Mouse (Mus musculus) MEL (cell line): ENCODE data around the gene Hrh2. TPM values are rescaled to one million over a fixed set of nuclear protein-coding genes. Genes with fewer than 3 reads are reported as not detected.

Experiments used
- DNase-seq: peaks from one replicate; pipeline ENCODE4 v3.0.0; 2011; ENCODE audit warnings: low read depth, low spot score
- H3K27ac ChIP-seq: 2 replicates; pipeline ENCODE4 v1.5.1; 2012; ENCODE audit warnings: low read depth, mild to moderate bottlenecking, control low read depth, low read length, moderate library complexity; ENCODE audit not compliant: control insufficient read depth
- H3K27me3 ChIP-seq, 2 experiments: fragments of 150-350 bp in 1 of 2; sonication (generic) in 1 of 2; 2 replicates each; pipeline ENCODE4 v1.6.1; 2012; ENCODE audit warnings: low read length in 2 of 2, mild to moderate bottlenecking in 2 of 2, improper control_type of control experiment in 1 of 2, moderate library complexity in 1 of 2; ENCODE audit not compliant: insufficient read depth in 2 of 2, control insufficient read depth in 1 of 2
- H3K36me3 ChIP-seq, 2 experiments: 2 replicates each; pipeline ENCODE4 v1.6.1; 2012 to 2014; ENCODE audit warnings: low read length in 2 of 2, improper control_type of control experiment in 1 of 2, inconsistent platforms in 1 of 2, mild to moderate bottlenecking in 1 of 2; ENCODE audit not compliant: insufficient read depth in 2 of 2, control insufficient read depth in 1 of 2
- H3K4me1 ChIP-seq, 2 experiments: fragments of 150-350 bp in 1 of 2; sonication (generic) in 1 of 2; 2 replicates each; pipeline ENCODE4 v1.6.1; 2012; ENCODE audit warnings: low read length in 2 of 2, improper control_type of control experiment in 1 of 2, mild to moderate bottlenecking in 1 of 2; ENCODE audit not compliant: insufficient read depth in 2 of 2, control insufficient read depth in 1 of 2
- H3K4me3 ChIP-seq, 2 experiments: fragments of 150-350 bp in 1 of 2; sonication (generic) in 1 of 2; 2 replicates each; pipeline ENCODE4 v1.5.1; 2012; ENCODE audit warnings: low read depth in 2 of 2, low read length in 2 of 2, mild to moderate bottlenecking in 2 of 2, moderate library complexity in 2 of 2, control low read depth in 1 of 2, improper control_type of control experiment in 1 of 2; ENCODE audit not compliant: control insufficient read depth in 1 of 2, insufficient read depth in 1 of 2
- H3K79me2 ChIP-seq: 2 replicates; pipeline ENCODE4 v1.6.1; 2012; ENCODE audit warnings: mild to moderate bottlenecking, low read length, moderate library complexity; ENCODE audit not compliant: control insufficient read depth, poor library complexity, insufficient read depth
- H3K9ac ChIP-seq: 2 replicates; pipeline ENCODE4 v1.6.1; 2012; ENCODE audit warnings: low read depth, mild to moderate bottlenecking, control low read depth, low read length, moderate library complexity; ENCODE audit not compliant: control insufficient read depth, poor library complexity, severe bottlenecking
- H3K9me3 ChIP-seq: fragments of 150-350 bp; sonication (generic); replicated peaks from 2 replicates; pipeline ENCODE4 v1.6.1; 2012; ENCODE audit warnings: mild to moderate bottlenecking, low read length, improper control_type of control experiment, moderate library complexity; ENCODE audit not compliant: insufficient read depth
- CHD1 ChIP-seq: IDR thresholded peaks from 2 replicates; pipeline ENCODE4 v1.6.1; 2012; ENCODE audit warnings: low read depth, mild to moderate bottlenecking, inconsistent platforms, low read length, improper control_type of control experiment
- CTCF ChIP-seq, 3 experiments: IDR thresholded peaks in 2 of 3; conservative IDR thresholded peaks in 1 of 3; 2 replicates each; pipeline ENCODE4 v1.5.1; 2011 to 2012; ENCODE audit warnings: low read length in 3 of 3, low read depth in 2 of 3, mild to moderate bottlenecking in 2 of 3, improper control_type of control experiment in 1 of 3, inconsistent platforms in 1 of 3, mixed read lengths in 1 of 3, moderate library complexity in 1 of 3; ENCODE audit not compliant: control insufficient read depth in 1 of 3, insufficient read depth in 1 of 3, poor library complexity in 1 of 3, severe bottlenecking in 1 of 3
- E2F4 ChIP-seq: IDR thresholded peaks from 2 replicates; pipeline ENCODE4 v1.6.1; 2011; ENCODE audit warnings: low read depth, low read length, improper control_type of control experiment, borderline replicate concordance
- ELF1 ChIP-seq: IDR thresholded peaks from 2 replicates; pipeline ENCODE4 v1.6.1; 2014; ENCODE audit warnings: low read depth, mild to moderate bottlenecking, inconsistent platforms, low read length, improper control_type of control experiment, moderate library complexity
- EP300 ChIP-seq, 2 experiments: IDR thresholded peaks; 2 replicates each; pipeline ENCODE4 v1.6.1; 2011; ENCODE audit warnings: improper control_type of control experiment in 2 of 2, low read length in 2 of 2, low read depth in 1 of 2, mild to moderate bottlenecking in 1 of 2
- JUND ChIP-seq: IDR thresholded peaks from 2 replicates; pipeline ENCODE4 v1.6.1; 2011; ENCODE audit warnings: low read depth, mild to moderate bottlenecking, improper control_type of control experiment, low read length
- KAT2A ChIP-seq: conservative IDR thresholded peaks from 2 replicates; pipeline ENCODE4 v1.6.1; 2012; ENCODE audit warnings: low read depth, low read length, improper control_type of control experiment, inconsistent platforms
- MAX ChIP-seq: IDR thresholded peaks from 2 replicates; pipeline ENCODE4 v1.6.1; 2011; ENCODE audit warnings: low read length, improper control_type of control experiment
- MAZ ChIP-seq: IDR thresholded peaks from 2 replicates; pipeline ENCODE4 v1.6.1; 2012; ENCODE audit warnings: low read depth, mild to moderate bottlenecking, inconsistent platforms, low read length, improper control_type of control experiment
- MEF2A ChIP-seq: IDR thresholded peaks from 2 replicates; pipeline ENCODE4 v1.6.1; 2014; ENCODE audit warnings: low read depth, mild to moderate bottlenecking, inconsistent platforms, low read length, improper control_type of control experiment; ENCODE audit not compliant: poor library complexity, insufficient replicate concordance, severe bottlenecking; ENCODE audit errors: extremely low read depth
- MXI1 ChIP-seq: IDR thresholded peaks from 2 replicates; pipeline ENCODE4 v1.6.1; 2011; ENCODE audit warnings: mild to moderate bottlenecking, low read depth, low read length, improper control_type of control experiment
- MYB ChIP-seq: IDR thresholded peaks from 2 replicates; pipeline ENCODE4 v1.6.1; 2011; ENCODE audit warnings: mild to moderate bottlenecking, low read depth, low read length, improper control_type of control experiment
- MYC ChIP-seq: IDR thresholded peaks from 2 replicates; pipeline ENCODE4 v1.6.1; 2011; ENCODE audit warnings: low read depth, mild to moderate bottlenecking, low read length, improper control_type of control experiment, moderate library complexity
- NELFE ChIP-seq: IDR thresholded peaks from 2 replicates; pipeline ENCODE4 v1.6.1; 2011; ENCODE audit warnings: low read depth, low read length, improper control_type of control experiment
- NRF1 ChIP-seq: IDR thresholded peaks from 2 replicates; pipeline ENCODE4 v1.6.1; 2014; ENCODE audit warnings: low read depth, mild to moderate bottlenecking, inconsistent platforms, low read length, improper control_type of control experiment, moderate library complexity; ENCODE audit not compliant: poor library complexity, insufficient read depth, severe bottlenecking
- POLR2A ChIP-seq, 2 experiments: IDR thresholded peaks; 2 replicates each; pipeline ENCODE4 v1.6.1; 2011 to 2012; ENCODE audit warnings: low read length in 2 of 2, mild to moderate bottlenecking in 2 of 2, control low read depth in 1 of 2, improper control_type of control experiment in 1 of 2, low read depth in 1 of 2, moderate library complexity in 1 of 2; ENCODE audit not compliant: control insufficient read depth in 1 of 2, insufficient read depth in 1 of 2, poor library complexity in 1 of 2
- POLR2AphosphoS2 ChIP-seq: IDR thresholded peaks from 2 replicates; pipeline ENCODE4 v1.6.1; 2011; ENCODE audit warnings: low read length, improper control_type of control experiment
- POLR2AphosphoS5 ChIP-seq: IDR thresholded peaks from 2 replicates; pipeline ENCODE4 v1.6.1; 2012; ENCODE audit warnings: low read depth, borderline replicate concordance, mild to moderate bottlenecking, inconsistent platforms, low read length, moderate library complexity, mixed read lengths
- RAD21 ChIP-seq: IDR thresholded peaks from 2 replicates; pipeline ENCODE4 v1.6.1; 2011; ENCODE audit warnings: mild to moderate bottlenecking, low read depth, low read length, improper control_type of control experiment
- SIN3A ChIP-seq: IDR thresholded peaks from 2 replicates; pipeline ENCODE4 v1.6.1; 2012; ENCODE audit warnings: low read length, improper control_type of control experiment, inconsistent platforms
- SMC3 ChIP-seq: IDR thresholded peaks from 2 replicates; pipeline ENCODE4 v1.6.1; 2011; ENCODE audit warnings: low read depth, low read length, improper control_type of control experiment
- TBP ChIP-seq: IDR thresholded peaks from 2 replicates; pipeline ENCODE4 v1.8.0; 2011; ENCODE audit warnings: low read depth, low read length, improper control_type of control experiment
- UBTF ChIP-seq: IDR thresholded peaks from 2 replicates; pipeline ENCODE4 v1.6.1; 2012; ENCODE audit warnings: low read depth, mild to moderate bottlenecking, inconsistent platforms, low read length, improper control_type of control experiment, moderate library complexity, borderline replicate concordance; ENCODE audit not compliant: insufficient read depth
- USF1 ChIP-seq: IDR thresholded peaks from 2 replicates; pipeline ENCODE4 v1.6.1; 2014; ENCODE audit warnings: low read depth, mild to moderate bottlenecking, inconsistent platforms, low read length, improper control_type of control experiment, moderate library complexity
- USF2 ChIP-seq, 2 experiments: IDR thresholded peaks; 2 replicates each; pipeline ENCODE4 v1.6.1; 2011 to 2012; ENCODE audit warnings: improper control_type of control experiment in 2 of 2, low read length in 2 of 2, borderline replicate concordance in 1 of 2, inconsistent platforms in 1 of 2, low read depth in 1 of 2, mild to moderate bottlenecking in 1 of 2; ENCODE audit not compliant: insufficient read depth in 1 of 2
- ZC3H11A ChIP-seq: IDR thresholded peaks from 2 replicates; pipeline ENCODE4 v1.6.1; 2012; ENCODE audit warnings: low read depth, mild to moderate bottlenecking, inconsistent platforms, low read length, improper control_type of control experiment
- ZMIZ1 ChIP-seq: IDR thresholded peaks from 2 replicates; pipeline ENCODE4 v1.6.1; 2012; ENCODE audit warnings: low read depth, mild to moderate bottlenecking, inconsistent platforms, low read length, improper control_type of control experiment, moderate library complexity
- polyA plus RNA-seq, 2 experiments: library from polyadenylated mRNA; stranded (reverse) in 1 of 2; unstranded in 1 of 2; fragments of >175 nt in 1 of 2; fragments of >200 nt in 1 of 2; gene quantifications; 2 replicates each; pipeline versions ENCODE4 v1.2.1 to v1.2.4; 2012; ENCODE audit warnings: low replicate concordance in 2 of 2, low read depth in 1 of 2; ENCODE audit not compliant: insufficient read length in 2 of 2, insufficient read depth in 1 of 2, missing spikeins in 1 of 2
- total RNA-seq: library from RNA; depleted of rRNA; stranded (reverse); fragments of 300-350 nt; gene quantifications from 2 replicates; pipeline ENCODE4 v1.2.3, GENCODE M21; 2012

Gene Hrh2
- total and polyA plus RNA-seq, 3 experiments = 0.07 TPM; not detected in 2

DNA sequence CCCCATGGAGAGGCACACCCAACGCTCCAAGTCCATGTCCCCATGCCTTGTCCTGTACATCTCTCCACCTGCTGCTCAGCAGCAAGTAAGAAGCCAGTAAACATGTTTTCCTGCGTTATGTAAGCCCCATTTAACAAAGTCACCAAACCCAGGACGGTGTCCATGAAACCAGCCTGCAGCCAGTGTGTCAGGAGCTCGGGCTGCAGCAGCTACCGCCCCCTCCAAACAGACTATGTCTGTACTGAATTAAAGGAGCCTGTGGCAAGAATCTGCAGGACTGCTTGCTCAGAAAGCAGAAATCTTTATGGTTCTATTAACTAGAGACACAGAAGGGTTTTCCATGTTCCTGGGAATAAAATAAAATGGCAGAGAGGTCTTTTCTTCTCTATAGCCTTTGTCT lies 53.3 kb downstream of the Hrh2 start:
- no peaks in the 10 kb centered on the region; a peak in 2 of 4 replicates for H3K27me3 ChIP-seq
- no peak for TF ChIP-seq CHD1
- TF ChIP-seq E2F4 = no peak
- TF ChIP-seq UBTF = no peak
- TF ChIP-seq SMC3 = no peak
- TF ChIP-seq SIN3A = no peak
- no peak for TF ChIP-seq JUND
- no peak for TF ChIP-seq POLR2AphosphoS5
- no peak for TF ChIP-seq USF1
- no peak for TF ChIP-seq MAX
- no peak for TF ChIP-seq ZMIZ1
- TF ChIP-seq ELF1 = no peak
- TF ChIP-seq POLR2AphosphoS2 = no peak
- TF ChIP-seq EP300 (IDR thresholded peaks at IDR 0.05; ENCODE audit: low read depth in 1 of 2, low read length in 2 of 2) = no peak

GRCm38 (mm10) chr13:54247545-54247944 lies 55.6 kb downstream of the Hrh2 start:
- Histone ChIP-seq H3K9me3 (no peaks in the 10 kb centered on the region), H3K4me3 (no peak overlapping the region), H3K4me1 (no peaks in the 10 kb centered on the region), H3K79me2 (no peaks in the 10 kb centered on the region), H3K27ac (no peak overlapping the region), H3K36me3 (no peaks in the 10 kb centered on the region), H3K9ac (no peak overlapping the region), H3K27me3 (no peaks in the 10 kb centered on the region; a peak in 1 of 4 replicates)
- peak; percentile 78 for DNase-seq
- TF ChIP-seq KAT2A (no peak), MAZ (no peak), JUND (no peak), EP300 (IDR thresholded peaks at IDR 0.05; ENCODE audit: low read depth in 1 of 2, low read length in 2 of 2) (no peak), ZMIZ1 (no peak), MYC (no peak), RAD21 (peak; percentile 100), NRF1 (no peak), USF2 (IDR thresholded peaks at IDR 0.05; ENCODE audit: borderline replicate concordance in 1 of 2, insufficient read depth in 1 of 2, low read depth in 1 of 2, low read length in 2 of 2) (no peak), MYB (no peak), MEF2A (no peak), ZC3H11A (peak; percentile 100), MXI1 (no peak), SMC3 (peak; percentile 100), TBP (no peak), CTCF (IDR thresholded peaks at IDR 0.05 in 2 of 3, conservative IDR thresholded peaks at IDR 0.05 in 1 of 3; ENCODE audit: control insufficient read depth in 1 of 3, insufficient read depth in 1 of 3, low read depth in 2 of 3, low read length in 3 of 3, poor library complexity in 1 of 3, severe bottlenecking in 1 of 3) (peak in 2 of 3 experiments; percentile 71 to 91), NELFE (no peak), ELF1 (no peak), POLR2A (IDR thresholded peaks at IDR 0.05; ENCODE audit: control insufficient read depth in 1 of 2, insufficient read depth in 1 of 2, low read depth in 1 of 2, low read length in 2 of 2, poor library complexity in 1 of 2) (no peak), CHD1 (no peak)

More for the DNA sequence above, 53.3 kb downstream of the Hrh2 start:
- H3K36me3 ChIP-seq = no peaks in the 10 kb centered on the region
- H3K79me2 ChIP-seq = no peaks in the 10 kb centered on the region
- H3K4me1 ChIP-seq = no peaks in the 10 kb centered on the region
- H3K9ac ChIP-seq = no peak overlapping the region
- H3K9me3 ChIP-seq = no peaks in the 10 kb centered on the region
- H3K27ac ChIP-seq = no peak overlapping the region
- H3K4me3 ChIP-seq = no peak overlapping the region
- DNase-seq = no peak
